In the genomic region with DNA sequence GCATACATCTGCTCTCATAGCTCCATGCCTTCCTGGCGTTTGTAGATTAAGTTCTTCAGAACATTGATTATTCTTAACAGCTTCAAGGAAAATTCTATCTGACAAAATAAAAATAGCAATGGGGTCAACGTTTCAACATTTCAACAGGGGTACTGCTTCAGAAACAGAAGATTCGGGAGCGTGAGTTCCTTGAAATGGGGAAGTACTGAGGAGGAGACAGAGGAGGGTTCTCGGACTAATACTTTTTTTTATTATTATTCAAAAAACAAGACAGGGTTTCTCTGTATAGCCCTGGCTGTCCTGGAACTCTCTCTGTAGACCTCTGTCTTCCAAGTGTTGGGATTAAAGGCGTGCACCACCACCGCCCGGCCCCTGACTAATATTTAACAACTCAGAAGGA, we compare ENCODE assay signal across 24 mouse cellular contexts. TPM values are rescaled to one million over a fixed set of nuclear protein-coding genes. Genes with fewer than 3 reads are reported as not detected.
A peak's percentile ranks its signal among the peaks of the same experiment; 100 is the strongest.
DNase-seq lines count a peak whose midpoint lies in the region; ATAC-seq and TF ChIP-seq lines count a peak whose summit lies in the region.
"Had no signal": no experiment of that assay in that cellular context is flagged by ENCODE, and none has a peak within 500 bp of the region (broad histone marks: within the 10 kb centered on the region; RNA-seq: fewer than 3 reads in every experiment).

No protein-coding gene starts in this region.

- TF ChIP-seq RAD21 in CH12.LX (IDR thresholded peaks at IDR 0.05; ENCODE audit: low read depth, low read length), result no peak
- no peak for TF ChIP-seq RAD21 in MEL (IDR thresholded peaks at IDR 0.05; ENCODE audit: low read depth, low read length)

- TF ChIP-seq POLR2A in CH12.LX (IDR thresholded peaks at IDR 0.05; ENCODE audit: low read depth, low read length) (no peak), MEL (IDR thresholded peaks at IDR 0.05; ENCODE audit: control insufficient read depth in 1 of 2, insufficient read depth in 1 of 2, low read depth in 1 of 2, low read length in 2 of 2, poor library complexity in 1 of 2) (no peak)

- TF ChIP-seq EP300 in CH12.LX (IDR thresholded peaks at IDR 0.05; ENCODE audit: low read length) (no peak), MEL (IDR thresholded peaks at IDR 0.05; ENCODE audit: low read depth in 1 of 2, low read length in 2 of 2) (no peak)

- TF ChIP-seq CTCF in CH12.LX (conservative IDR thresholded peaks at IDR 0.05 in 1 of 2, IDR thresholded peaks at IDR 0.05 in 1 of 2; ENCODE audit: low read depth in 2 of 2, low read length in 2 of 2) (no peak), MEL (IDR thresholded peaks at IDR 0.05 in 2 of 3, conservative IDR thresholded peaks at IDR 0.05 in 1 of 3; ENCODE audit: control insufficient read depth in 1 of 3, insufficient read depth in 1 of 3, low read depth in 2 of 3, low read length in 3 of 3, poor library complexity in 1 of 3, severe bottlenecking in 1 of 3) (no peak)

- H3K4me1 ChIP-seq in CH12.LX (ENCODE audit: control insufficient read depth in 1 of 2, insufficient read depth in 2 of 2) (peaks cover 5 to 44% of the 10 kb centered on the region in 2 experiments; a peak in 3 of 4 replicates), MEL (ENCODE audit: control insufficient read depth in 1 of 2, insufficient read depth in 2 of 2, low read length in 2 of 2) (no peaks in the 10 kb centered on the region)
- H3K4me1 ChIP-seq in liver, embryonic 12.5 days, result no peaks in the 10 kb centered on the region
- H3K4me1 ChIP-seq: embryonic facial prominence, embryonic 10.5 days; embryonic facial prominence, embryonic 12.5 days; forebrain, embryonic 13.5 days; forebrain, embryonic 15.5 days had no signal

- H3K27me3 ChIP-seq in CH12.LX (replicated peaks) (no peaks in the 10 kb centered on the region), MEL (ENCODE audit: control insufficient read depth in 1 of 2, insufficient read depth in 2 of 2, low read length in 2 of 2) (peaks cover 2 to 6% of the 10 kb centered on the region in 2 experiments; a peak in 3 of 4 replicates)
- no peaks in the 10 kb centered on the region for H3K27me3 ChIP-seq in liver, embryonic 12.5 days (replicated peaks)
- H3K27me3 ChIP-seq: embryonic facial prominence, embryonic 12.5 days; forebrain, embryonic 13.5 days; forebrain, embryonic 15.5 days; Patski had no signal

- no peaks in the 10 kb centered on the region for H3K36me3 ChIP-seq in CH12.LX (replicated peaks in 1 of 2; ENCODE audit: control insufficient read depth in 1 of 2, insufficient read depth in 1 of 2, low read length in 1 of 2)
- H3K36me3 ChIP-seq in MEL (ENCODE audit: control insufficient read depth in 1 of 2, insufficient read depth in 2 of 2, low read length in 2 of 2), result no peaks in the 10 kb centered on the region
- no peaks in the 10 kb centered on the region for H3K36me3 ChIP-seq in liver, embryonic 12.5 days
- H3K36me3 ChIP-seq: embryonic facial prominence, embryonic 10.5 days; embryonic facial prominence, embryonic 12.5 days; forebrain, embryonic 15.5 days had no signal

- ATAC-seq in common myeloid progenitor, adult 5-6 weeks (replicated peaks; ENCODE audit: low read depth, poor library complexity, severe bottlenecking), result 0 out of 2 replicates have a peak, but pooled peaks have one; percentile 62
- ATAC-seq in megakaryocyte, adult 5-6 weeks (ENCODE audit: poor library complexity, severe bottlenecking), result peak; percentile 70
- ATAC-seq in liver, embryonic 12.5 days, result no peak
- no peak for ATAC-seq in cerebellum, adult (ENCODE audit: insufficient number of reproducible peaks, low FRiP score, low TSS enrichment)
- ATAC-seq in CD4-positive, CD25-positive, alpha-beta regulatory T cell, adult 4 months, result no peak
- ATAC-seq: activated CD4-positive, CD25-positive, alpha-beta regulatory T cell, adult 4 months; forebrain, embryonic 13.5 days; forebrain, embryonic 15.5 days; forebrain, postnatal 0 days; Patski had no signal

- peak overlapping the region; percentile 86 for H3K4me2 ChIP-seq in CH12.LX (ENCODE audit: insufficient read depth, low read depth, poor library complexity, severe bottlenecking)
- H3K4me2 ChIP-seq in liver, embryonic 12.5 days, result no peak overlapping the region
- H3K4me2 ChIP-seq: embryonic facial prominence, embryonic 12.5 days; forebrain, embryonic 13.5 days; forebrain, embryonic 15.5 days had no signal

- dilution Hi-C loops in CH12.LX (cut with MboI; ENCODE audit: extremely low pct_ligation_motif_present, extremely low pct_unique_long_range_greater_than_20kb, low sequenced_read_pairs), result no loop called here

- H3K27ac ChIP-seq in CH12.LX (ENCODE audit: insufficient read depth, low read depth) (no peak overlapping the region), MEL (ENCODE audit: control insufficient read depth, low read depth, low read length) (no peak overlapping the region)
- H3K27ac ChIP-seq in liver, embryonic 12.5 days, result no peak overlapping the region
- H3K27ac ChIP-seq: embryonic facial prominence, embryonic 10.5 days; embryonic facial prominence, embryonic 12.5 days; forebrain, embryonic 13.5 days; forebrain, embryonic 15.5 days had no signal

- WGBS in liver, embryonic 12.5 days (ENCODE audit: insufficient replicate concordance), result 45% methylated on average over 8 of the region's 8 CpGs

- H3K79me2 ChIP-seq in CH12.LX (replicated peaks; ENCODE audit: control insufficient read depth, extremely low read depth, insufficient read depth, poor library complexity, severe bottlenecking), result no peaks in the 10 kb centered on the region
- H3K79me2 ChIP-seq in MEL (ENCODE audit: control insufficient read depth, insufficient read depth, low read length, poor library complexity), result no peaks in the 10 kb centered on the region

- no peak for DNase-seq in CH12.LX (ENCODE audit: extremely low read depth)
- peak; percentile 48 for DNase-seq in MEL (ENCODE audit: low read depth, low spot score)
- no peak for DNase-seq in thymus, postnatal 4 days
- DNase-seq: adrenal gland, adult 2 months; adrenal gland, postnatal 10 days; adrenal gland, postnatal 25 days; cerebellum, adult 11 months; cerebellum, adult 18-20 months; cerebellum, adult 8-10 months; cerebellum, adult 9-11 months; cerebellum, postnatal 14 days; cerebellum, postnatal 36 days; forebrain, postnatal 0 days had no signal

- H3K4me3 ChIP-seq in CH12.LX (replicated peaks in 1 of 3; ENCODE audit: low read depth in 2 of 3, low read length in 2 of 3, poor library complexity in 1 of 3) (no peak overlapping the region), MEL (ENCODE audit: control insufficient read depth in 1 of 2, insufficient read depth in 1 of 2, low read depth in 2 of 2, low read length in 2 of 2) (peak overlapping the region in 1 of 2 experiments; percentile 15; a peak in 1 of 4 replicates)
- H3K4me3 ChIP-seq in liver, embryonic 12.5 days, result no peak overlapping the region
- H3K4me3 ChIP-seq: embryonic facial prominence, embryonic 10.5 days; embryonic facial prominence, embryonic 12.5 days; forebrain, embryonic 13.5 days; forebrain, embryonic 15.5 days had no signal

- H3K9me3 ChIP-seq in CH12.LX (replicated peaks; ENCODE audit: low read length) (no peaks in the 10 kb centered on the region), MEL (replicated peaks; ENCODE audit: insufficient read depth, low read length) (no peaks in the 10 kb centered on the region)
- H3K9me3 ChIP-seq in liver, embryonic 12.5 days (replicated peaks), result no peaks in the 10 kb centered on the region
- H3K9me3 ChIP-seq: embryonic facial prominence, embryonic 10.5 days; embryonic facial prominence, embryonic 12.5 days; forebrain, embryonic 13.5 days; forebrain, embryonic 15.5 days had no signal

- in situ Hi-C loops in CH12.LX (cut with MboI; ENCODE audit: low pct_ligation_motif_present, low pct_unique_long_range_greater_than_20kb, low sequenced_read_pairs), result no loop called here

- peak overlapping the region; percentile 48 for H3K9ac ChIP-seq in CH12.LX (ENCODE audit: insufficient read depth, low read depth)
- H3K9ac ChIP-seq in MEL (ENCODE audit: control insufficient read depth, low read depth, low read length, poor library complexity, severe bottlenecking), result no peak overlapping the region
- H3K9ac ChIP-seq in liver, embryonic 12.5 days, result no peak overlapping the region
- H3K9ac ChIP-seq: embryonic facial prominence, embryonic 12.5 days; forebrain, embryonic 13.5 days; forebrain, embryonic 15.5 days; forebrain, postnatal 0 days had no signal

TF ChIP-seq in CH12.LX, 34 proteins besides CTCF, POLR2A, EP300 and RAD21:
- TF ChIP-seq USF2 (conservative IDR thresholded peaks at IDR 0.05; ENCODE audit: low read depth, low read length), result no peak
- TF ChIP-seq ZKSCAN1 (IDR thresholded peaks at IDR 0.05; ENCODE audit: borderline replicate concordance, low read depth, low read length), result no peak

TF ChIP-seq in MEL, 35 proteins besides CTCF, POLR2A, EP300 and RAD21:
- TF ChIP-seq ZNF384 (IDR thresholded peaks at IDR 0.05; ENCODE audit: low read depth, low read length) (0 out of 2 replicates have a peak, but pooled peaks have one; percentile 7), TBP (IDR thresholded peaks at IDR 0.05; ENCODE audit: low read depth, low read length) (no peak)

RNA-seq across cellular contexts. Expression of a gene that starts 28.9 kb away (rescaled TPM):
- 20.4 and 22.6 TPM in 2 replicates for total RNA-seq in CH12.LX (2012; rRNA removed)
- 35.7 and 39.2 TPM in 2 replicates for total RNA-seq in CH12.LX (2014; rRNA removed)
- polyA plus RNA-seq in CH12.LX (2012; ENCODE audit: insufficient read length, low read depth), result 78.3 and 84.8 TPM in 2 replicates
- 22.6 and 25.9 TPM in 2 replicates for total RNA-seq in MEL (2012; rRNA removed)
- polyA plus RNA-seq in MEL (2012; ENCODE audit: insufficient read depth in 1 of 2, insufficient read length in 2 of 2, low read depth in 1 of 2, low replicate concordance in 2 of 2, missing spikeins in 1 of 2), result 10 to 100 TPM; 50.4 to 84.8 TPM
- total RNA-seq in common myeloid progenitor, adult 5-6 weeks (2017), result 48.4 and 57.5 TPM in 2 replicates
- 21.9 and 25.7 TPM in 2 replicates for total RNA-seq in megakaryocyte, adult 5-6 weeks (2015)
- total RNA-seq in megakaryocyte, adult 5-6 weeks (2017), result 24.7 and 28.5 TPM in 2 replicates
- 44.5 and 45.0 TPM in 2 replicates for polyA plus RNA-seq in liver, embryonic 12.5 days (2016; fragmentation: Nextera tagmentation; extraction: Ambion mirVana)
- polyA plus RNA-seq in CD4-positive, CD25-positive, alpha-beta regulatory T cell, adult 4 months (2017; shearing (Covaris generic)), result 10 to 100 TPM in 1 of 2 experiments, 1 to 10 TPM in 1; 6.5 to 11.0 TPM

Comparison
In these comparisons a context has a peak if more than half of its experiments do, and no peak if none do; other contexts are left out.
1. ATAC-seq: peak in common myeloid progenitor, adult 5-6 weeks (single experiment) and megakaryocyte, adult 5-6 weeks (single experiment); none in liver, embryonic 12.5 days (single experiment), cerebellum, adult (single experiment) and CD4-positive, CD25-positive, alpha-beta regulatory T cell, adult 4 months (single experiment).